Mouse (Mus musculus): ENCODE data around the gene Ruvbl2. TPM values are rescaled to one million over a fixed set of nuclear protein-coding genes. Genes with fewer than 3 reads are reported as not detected.
A peak's percentile ranks its signal among the peaks of the same experiment; 100 is the strongest.

The Ruvbl2 gene
- polyA plus RNA-seq, 1 experiment from 2014 or later = 65.0 TPM

- Histone ChIP-seq H3K9me3 (replicated peaks) (no peaks in the 10 kb centered on the region), H3K4me1 (replicated peaks) (peaks cover 7% of the 10 kb centered on the region; the same call in 1 of the 2 replicates), H3K9ac (no peak overlapping the region), H3K27ac (no peak overlapping the region), H3K36me3 (peaks cover 70% of the 10 kb centered on the region), H3K4me2 (no peak overlapping the region), H3K4me3 (no peak overlapping the region), H3K27me3 (no peaks in the 10 kb centered on the region)
- no peak for ATAC-seq (replicated peaks; ENCODE audit: insufficient number of reproducible peaks, insufficient read depth, low FRiP score, low read depth)
These were observed 8.7 kb upstream of the Ruvbl2 start for GRCm38 (mm10) chr7:45446589-45446988.

GRCm38 (mm10) chr7:45443526-45444420 lies 5.9 kb upstream of the Ruvbl2 start:
- WGBS = 74% methylated on average over 22 of the region's 22 CpGs
- Histone ChIP-seq H3K36me3 (peaks cover 79% of the 10 kb centered on the region), H3K9ac (no peak overlapping the region), H3K9me3 (replicated peaks) (no peaks in the 10 kb centered on the region), H3K27me3 (no peaks in the 10 kb centered on the region), H3K27ac (no peak overlapping the region), H3K4me1 (replicated peaks) (peaks cover 7% of the 10 kb centered on the region; the same call in 1 of the 2 replicates), H3K4me2 (no peak overlapping the region), H3K4me3 (no peak overlapping the region)
- no peak for ATAC-seq (replicated peaks; ENCODE audit: insufficient number of reproducible peaks, insufficient read depth, low FRiP score, low read depth)

GRCm38 (mm10) chr7:45437046-45437445 lies 850 bp downstream of the Ruvbl2 start:
- peak overlapping the region; percentile 2; the same call in 1 of the 2 replicates for H3K4me2 ChIP-seq
- H3K27ac ChIP-seq = no peak overlapping the region
- no peak overlapping the region for H3K4me3 ChIP-seq
- peaks cover 44% of the 10 kb centered on the region for H3K4me1 ChIP-seq (replicated peaks)
- H3K36me3 ChIP-seq = peaks cover 27% of the 10 kb centered on the region
- H3K27me3 ChIP-seq = no peaks in the 10 kb centered on the region
- no peak for ATAC-seq (replicated peaks; ENCODE audit: insufficient number of reproducible peaks, insufficient read depth, low FRiP score, low read depth)
- 40% methylated on average over 6 of the region's 6 CpGs for WGBS
- H3K9me3 ChIP-seq (replicated peaks) = no peaks in the 10 kb centered on the region
- no peak overlapping the region for H3K9ac ChIP-seq

- no peak overlapping the region for H3K27ac ChIP-seq
- WGBS = 85% methylated on average over 5 of the region's 5 CpGs
- H3K9ac ChIP-seq = peak overlapping the region; percentile 88
- no peak for ATAC-seq (replicated peaks; ENCODE audit: insufficient number of reproducible peaks, insufficient read depth, low FRiP score, low read depth)
- H3K36me3 ChIP-seq = peaks cover 28% of the 10 kb centered on the region
- no peaks in the 10 kb centered on the region for H3K27me3 ChIP-seq
- peak overlapping the region; percentile 80; the same call in 1 of the 2 replicates for H3K4me3 ChIP-seq
- peak overlapping the region; percentile 94 for H3K4me2 ChIP-seq
- H3K4me1 ChIP-seq (replicated peaks) = peaks cover 44% of the 10 kb centered on the region
- H3K9me3 ChIP-seq (replicated peaks) = no peaks in the 10 kb centered on the region
These were observed 1.5 kb downstream of the Ruvbl2 start for GRCm38 (mm10) chr7:45436444-45436843.

- 2% methylated on average over 16 of the region's 16 CpGs for WGBS
- Histone ChIP-seq H3K27ac (peak overlapping the region; percentile 91), H3K9ac (peak overlapping the region; percentile 88), H3K4me1 (replicated peaks) (peaks cover 44% of the 10 kb centered on the region), H3K9me3 (replicated peaks) (no peaks in the 10 kb centered on the region), H3K4me3 (peak overlapping the region; percentile 80), H3K36me3 (peaks cover 25% of the 10 kb centered on the region), H3K4me2 (peak overlapping the region; percentile 94), H3K27me3 (no peaks in the 10 kb centered on the region)
- ATAC-seq (replicated peaks; ENCODE audit: insufficient number of reproducible peaks, insufficient read depth, low FRiP score, low read depth) = 0 out of 2 replicates have a peak, but pooled peaks have one; percentile 0
These were observed 2.9 kb downstream of the Ruvbl2 start for GRCm38 (mm10) chr7:45435038-45435437.

GRCm38 (mm10) chr7:45434203-45435015 lies 3.5 kb downstream of the Ruvbl2 start, which contains the start of gene Gys1:
Gene Gys1 (plus strand): TSS chr7:45434844.
- WGBS = under 1% methylated on average over 45 of the region's 45 CpGs
- Histone ChIP-seq H3K4me1 (replicated peaks) (peaks cover 44% of the 10 kb centered on the region), H3K27me3 (no peaks in the 10 kb centered on the region), H3K36me3 (peaks cover 23% of the 10 kb centered on the region), H3K9me3 (replicated peaks) (no peaks in the 10 kb centered on the region), H3K9ac (peak within 1 kb of the TSS; percentile 88), H3K4me3 (peak within 1 kb of the TSS; percentile 80), H3K4me2 (peak within 1 kb of the TSS; percentile 94), H3K27ac (peak within 1 kb of the TSS; percentile 91)
- ATAC-seq (replicated peaks; ENCODE audit: insufficient number of reproducible peaks, insufficient read depth, low FRiP score, low read depth) = peak; percentile 96

GRCm38 (mm10) chr7:45433835-45434202 lies 4.1 kb downstream of the Ruvbl2 start:
- peak overlapping the region; percentile 80 for H3K4me3 ChIP-seq
- peak overlapping the region; percentile 81 for H3K9ac ChIP-seq
- H3K27ac ChIP-seq = peak overlapping the region; percentile 91
- H3K4me1 ChIP-seq (replicated peaks) = peaks cover 44% of the 10 kb centered on the region
- no peaks in the 10 kb centered on the region for H3K9me3 ChIP-seq (replicated peaks)
- WGBS = 0% methylated on average over 7 of the region's 7 CpGs
- peak overlapping the region; percentile 94 for H3K4me2 ChIP-seq
- H3K36me3 ChIP-seq = peaks cover 28% of the 10 kb centered on the region
- ATAC-seq (replicated peaks; ENCODE audit: insufficient number of reproducible peaks, insufficient read depth, low FRiP score, low read depth) = no peak
- H3K27me3 ChIP-seq = no peaks in the 10 kb centered on the region

GRCm38 (mm10) chr7:45426556-45426955 lies 11.3 kb downstream of the Ruvbl2 start:
- no peaks in the 10 kb centered on the region for H3K4me1 ChIP-seq (replicated peaks)
- H3K9ac ChIP-seq = no peak overlapping the region
- no peak overlapping the region for H3K27ac ChIP-seq
- 85% methylated on average over 8 of the region's 8 CpGs for WGBS
- peaks cover under 1% of the 10 kb centered on the region; the same call in 1 of the 2 replicates for H3K27me3 ChIP-seq
- no peak overlapping the region for H3K4me3 ChIP-seq
- H3K9me3 ChIP-seq (replicated peaks) = no peaks in the 10 kb centered on the region
- peaks cover 86% of the 10 kb centered on the region for H3K36me3 ChIP-seq
- no peak for ATAC-seq (replicated peaks; ENCODE audit: insufficient number of reproducible peaks, insufficient read depth, low FRiP score, low read depth)
- no peak overlapping the region for H3K4me2 ChIP-seq

GRCm38 (mm10) chr7:45421194-45421593 lies 16.7 kb downstream of the Ruvbl2 start:
- Histone ChIP-seq H3K27me3 (peaks cover 50% of the 10 kb centered on the region), H3K36me3 (peaks cover 51% of the 10 kb centered on the region), H3K27ac (no peak overlapping the region)

GRCm38 (mm10) chr7:45420615-45420919 lies 17.3 kb downstream of the Ruvbl2 start, which contains the start of gene Lhb:
Gene Lhb (plus strand): TSS chr7:45420820.
- no peak for ATAC-seq (replicated peaks; ENCODE audit: insufficient number of reproducible peaks, insufficient read depth, low FRiP score, low read depth)
- H3K4me3 ChIP-seq = no peak within 1 kb of the TSS
- WGBS = 61% methylated on average over 6 of the region's 6 CpGs
- peaks cover 56% of the 10 kb centered on the region for H3K27me3 ChIP-seq
- H3K9ac ChIP-seq = no peak within 1 kb of the TSS
- H3K4me1 ChIP-seq (replicated peaks) = peaks cover 8% of the 10 kb centered on the region
- H3K4me2 ChIP-seq = no peak within 1 kb of the TSS
- H3K36me3 ChIP-seq = peaks cover 48% of the 10 kb centered on the region
- no peaks in the 10 kb centered on the region for H3K9me3 ChIP-seq (replicated peaks)
- no peak within 1 kb of the TSS for H3K27ac ChIP-seq

More at GRCm38 (mm10) chr7:45421194-45421593, 16.7 kb downstream of the Ruvbl2 start:
- Histone ChIP-seq H3K4me3 (no peak overlapping the region), H3K9ac (no peak overlapping the region), H3K4me1 (replicated peaks) (peaks cover 5% of the 10 kb centered on the region), H3K4me2 (no peak overlapping the region), H3K9me3 (replicated peaks) (no peaks in the 10 kb centered on the region)
- 86% methylated on average over 14 of the region's 14 CpGs for WGBS
- ATAC-seq (replicated peaks; ENCODE audit: insufficient number of reproducible peaks, insufficient read depth, low FRiP score, low read depth) = no peak

All from heart, embryonic 15.5 days (tissue).